Mouse (Mus musculus) liver, adult (tissue): ENCODE measurements around the gene Ddx6.

ENCODE experiments used
- GATA4 ChIP-seq: IDR thresholded peaks from 2 replicates; pipeline ENCODE4 v1.6.1; 2014; ENCODE audit warnings: mild to moderate bottlenecking, low read length; ENCODE audit not compliant: insufficient replicate concordance

The Ddx6 gene

DNA sequence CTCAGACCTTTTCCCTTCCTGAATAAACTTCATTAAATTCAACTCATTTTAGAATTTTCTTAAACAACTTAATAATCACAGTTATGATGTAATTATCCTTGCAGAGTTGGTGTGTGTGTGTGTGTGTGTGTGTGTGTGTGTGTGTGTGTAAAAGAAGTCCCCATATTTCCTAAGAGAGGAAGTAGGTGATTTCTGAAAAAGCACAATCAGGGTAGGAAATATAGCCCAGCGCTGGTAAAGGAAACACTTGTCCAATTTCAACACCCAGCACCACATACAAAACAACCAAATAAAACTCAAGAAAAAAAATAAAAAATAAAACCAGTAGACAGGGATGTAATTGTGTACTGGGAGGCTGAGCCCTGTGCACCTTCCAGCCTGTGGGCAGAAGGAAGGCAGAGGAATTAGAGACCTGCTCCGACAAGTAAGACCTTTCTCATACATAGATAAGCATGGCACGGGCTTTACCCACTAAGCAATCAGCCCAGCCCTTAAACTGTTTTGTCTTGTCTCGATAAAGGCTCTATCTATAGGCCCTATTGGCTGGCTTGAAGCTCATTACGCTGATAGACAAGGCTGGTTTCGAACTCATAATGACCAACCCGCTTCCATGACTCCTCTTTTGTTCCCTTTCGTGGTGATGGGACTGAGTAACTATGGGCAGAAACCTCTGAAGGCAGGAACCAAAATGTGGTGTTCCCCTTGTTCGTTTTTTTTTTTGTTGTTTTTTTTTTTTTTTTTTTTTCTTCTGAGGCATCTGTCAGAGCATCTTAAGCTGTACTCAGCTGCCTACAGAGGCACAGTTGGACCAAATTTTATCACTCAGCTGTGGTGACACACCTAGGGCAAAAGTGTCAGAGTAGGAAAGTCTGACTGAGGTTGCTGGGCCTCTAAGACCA, 17.2 kb upstream of the Ddx6 start:
- no peak for TF ChIP-seq GATA4

DNA sequence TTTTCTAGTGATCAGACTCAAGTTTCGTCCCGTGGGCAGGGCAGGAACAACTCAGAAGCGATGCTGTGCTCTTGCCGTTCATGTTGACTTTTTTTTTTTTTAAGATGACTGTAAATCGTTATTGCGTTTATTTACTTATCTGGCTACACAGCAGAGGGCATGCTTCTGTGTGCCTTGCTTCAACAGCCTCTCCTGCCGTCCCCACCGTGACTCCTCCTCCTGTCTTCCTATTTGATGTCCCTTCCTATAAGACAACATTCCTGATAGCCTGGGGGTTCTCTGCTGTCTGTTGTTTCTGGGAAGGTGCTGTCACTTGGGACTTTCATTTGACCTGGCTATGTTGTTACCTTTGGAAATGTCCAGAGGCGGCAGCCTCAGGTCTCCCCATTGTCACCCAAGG, 16.1 kb upstream of the Ddx6 start:
- no peak for TF ChIP-seq GATA4

GRCm38 (mm10) chr9:44589095-44589494, 15.6 kb upstream of the Ddx6 start:
- no peak for TF ChIP-seq GATA4

- TF ChIP-seq GATA4, result no peak
These were observed 13.7 kb upstream of the Ddx6 start for GRCm38 (mm10) chr9:44590969-44591368.

DNA sequence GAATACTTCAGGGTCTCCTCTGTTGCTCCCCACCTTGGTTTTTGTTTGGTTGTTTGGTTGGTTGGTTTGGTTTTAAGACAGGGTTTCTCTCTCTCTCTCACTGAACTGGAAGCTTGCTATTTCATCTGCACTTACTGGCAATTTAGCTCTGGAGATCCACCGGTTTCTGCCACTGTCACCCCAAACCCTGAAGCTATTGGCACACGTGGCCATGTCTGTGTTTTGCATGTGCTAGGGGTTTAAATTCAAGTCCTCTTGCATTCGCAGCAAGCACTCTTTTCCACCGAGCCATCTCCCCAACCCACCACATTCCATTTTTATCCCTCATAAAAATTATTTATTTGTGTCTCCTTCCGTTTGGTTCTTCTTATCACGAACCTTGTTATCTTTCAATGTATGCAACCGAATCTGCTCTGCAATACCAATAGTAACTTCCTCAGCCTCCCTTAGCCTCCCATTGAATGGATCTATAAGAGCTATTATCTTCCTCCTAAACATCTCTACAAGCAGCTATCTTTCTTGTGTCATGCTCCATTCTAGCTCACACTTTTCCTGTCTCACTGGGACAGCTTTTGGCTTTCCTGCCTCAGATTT, 13.0 kb upstream of the Ddx6 start:
- TF ChIP-seq GATA4, result no peak

DNA sequence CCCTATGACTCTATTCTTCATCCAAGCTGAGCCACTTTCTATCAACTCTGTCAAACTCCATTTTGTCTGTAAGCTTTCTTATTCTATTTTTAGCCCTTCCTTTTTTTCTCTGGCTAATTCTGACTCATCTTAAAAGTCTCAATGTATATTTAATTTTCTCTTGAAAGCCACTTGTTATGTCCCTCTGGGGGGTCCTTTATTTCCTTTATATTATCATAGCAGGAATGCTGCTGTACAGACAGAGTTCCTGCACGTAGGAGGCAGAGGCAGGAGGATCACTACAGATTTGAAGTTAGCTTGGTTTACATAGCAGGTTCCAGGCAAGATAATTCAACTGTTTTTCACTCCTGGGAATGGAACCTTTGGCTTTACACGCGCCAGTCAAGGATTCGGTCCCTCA, 11.5 kb upstream of the Ddx6 start:
- TF ChIP-seq GATA4, result no peak

DNA sequence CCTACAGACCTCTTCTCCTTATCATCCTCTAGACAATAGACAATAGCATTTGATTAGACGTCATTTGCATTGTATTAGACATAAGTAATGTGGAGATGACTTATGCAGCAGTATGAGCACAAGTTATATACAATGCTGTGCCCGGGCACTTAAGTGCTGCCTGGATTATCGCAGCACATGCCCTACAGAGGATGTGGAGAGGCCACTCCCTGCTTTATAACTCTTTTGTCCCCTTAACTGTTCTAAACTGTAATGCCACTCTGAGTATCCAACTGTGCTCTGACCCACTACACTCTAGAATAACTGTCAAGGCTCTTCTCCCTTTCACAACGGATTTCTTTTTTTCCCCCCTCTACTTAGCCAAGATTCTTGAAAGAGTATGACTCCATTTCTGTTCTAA, 10.8 kb upstream of the Ddx6 start:
- no peak for TF ChIP-seq GATA4

GRCm38 (mm10) chr9:44594901-44595536, 9.7 kb upstream of the Ddx6 start:
- no peak for TF ChIP-seq GATA4

GRCm38 (mm10) chr9:44595537-44595930, 9.2 kb upstream of the Ddx6 start:
- TF ChIP-seq GATA4, result no peak

DNA sequence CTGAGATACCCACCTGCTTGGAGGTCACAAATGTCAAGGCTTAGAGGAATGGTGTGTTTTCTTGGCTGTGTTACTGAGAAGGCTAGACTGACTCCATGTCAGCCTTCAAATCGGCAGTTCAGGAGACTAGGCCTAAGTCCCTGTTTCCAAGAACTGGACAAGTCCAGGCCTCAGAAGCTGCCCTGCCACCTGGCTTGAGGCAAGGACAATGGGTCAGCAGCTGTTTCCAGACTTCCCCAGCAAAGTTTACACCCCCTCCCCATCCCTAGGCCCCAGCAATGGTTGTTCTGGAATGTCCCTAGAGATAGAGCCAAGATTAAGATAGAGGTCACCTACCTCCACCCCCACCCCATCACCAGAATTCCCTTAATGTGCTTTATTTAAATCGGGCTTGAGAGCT, 7.0 kb upstream of the Ddx6 start:
- TF ChIP-seq GATA4, result no peak

DNA sequence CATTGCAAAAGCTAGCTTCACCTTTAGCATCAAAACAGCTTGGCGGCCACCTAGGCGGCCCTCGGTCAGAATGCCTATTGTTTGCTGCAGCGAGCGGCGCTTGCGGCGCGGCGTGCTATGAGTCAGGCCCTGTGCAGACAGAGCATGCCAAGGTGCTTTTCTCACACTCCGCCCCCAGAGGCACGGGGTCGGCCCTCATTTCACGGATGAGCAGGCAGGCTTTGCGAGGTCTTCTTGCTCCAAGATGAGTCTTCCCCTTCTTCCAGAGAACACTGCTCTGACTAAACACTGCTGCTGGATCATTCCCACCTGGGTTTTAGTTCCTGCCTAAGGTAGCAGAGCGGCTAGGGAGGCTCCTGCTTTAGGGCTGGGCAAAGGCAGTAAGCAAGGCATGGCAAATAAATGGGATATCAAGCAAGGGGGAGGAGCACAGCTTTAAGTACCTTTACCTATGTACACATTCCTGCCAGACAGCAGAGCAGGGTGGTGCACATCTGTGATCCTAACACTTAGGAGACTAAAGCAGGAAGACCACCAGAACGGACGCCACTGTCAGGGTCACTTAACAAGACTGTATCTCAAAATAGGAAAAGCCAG, 5.7 kb upstream of the Ddx6 start:
- TF ChIP-seq GATA4, result no peak

DNA sequence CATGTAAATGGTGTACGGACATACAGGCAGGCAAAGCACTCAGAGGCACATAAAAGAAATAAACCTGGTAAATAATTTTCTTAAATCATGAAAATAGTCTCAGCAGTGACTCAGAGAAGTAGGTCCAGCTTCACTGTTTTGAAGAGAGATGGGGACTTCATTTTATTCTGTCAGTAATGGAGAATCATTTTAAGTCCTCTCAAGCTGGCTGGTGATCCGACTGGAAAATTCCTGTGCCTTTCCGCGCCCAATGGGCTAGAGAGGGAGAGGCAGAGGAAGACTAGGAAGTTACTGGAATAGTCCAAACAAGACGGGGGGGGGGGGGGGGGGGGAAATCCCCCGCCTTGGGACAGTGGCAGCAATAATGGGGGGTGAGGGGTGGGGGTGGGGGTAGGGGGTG, 5.1 kb upstream of the Ddx6 start:
- TF ChIP-seq GATA4, result no peak

DNA sequence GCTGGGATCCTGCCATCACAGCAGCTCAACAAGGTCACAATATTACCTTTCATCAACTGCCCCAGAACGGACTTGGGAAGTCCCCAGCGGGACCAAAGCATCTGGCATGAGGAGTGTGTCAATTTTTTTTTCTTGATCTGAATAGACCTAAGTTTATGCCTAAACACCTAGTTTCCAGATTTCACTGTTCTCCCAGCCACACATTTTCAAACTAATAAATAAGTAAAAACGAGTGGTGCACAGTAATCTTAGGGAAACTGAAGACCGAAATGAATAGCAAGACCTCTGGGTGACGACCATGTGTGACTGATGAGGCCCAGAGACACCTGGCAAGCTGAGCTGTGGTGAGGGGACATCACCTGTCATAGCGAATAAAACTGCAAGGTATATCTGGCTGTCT, 3.9 kb upstream of the Ddx6 start:
- no peak for TF ChIP-seq GATA4

DNA sequence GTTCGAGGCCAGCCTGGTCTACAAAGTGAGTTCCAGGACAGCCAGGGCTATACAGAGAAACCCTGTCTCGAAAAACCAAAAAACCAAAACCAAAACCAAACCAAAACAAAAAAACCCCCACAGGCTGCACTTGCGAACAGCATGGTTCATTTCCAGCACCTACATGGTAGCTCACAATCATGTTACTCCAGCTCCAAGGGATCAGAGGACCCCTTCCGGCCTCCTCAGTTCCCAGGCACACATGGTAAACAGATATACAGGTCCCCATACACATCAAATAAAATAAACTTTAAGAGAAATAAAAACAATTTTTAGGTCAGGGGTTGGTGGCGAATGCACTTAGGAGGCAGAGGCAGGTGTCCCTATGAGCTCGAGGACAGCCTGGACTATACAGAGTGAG, 1.9 kb upstream of the Ddx6 start:
- TF ChIP-seq GATA4, result no peak

- TF ChIP-seq GATA4, result no peak
These were observed 1.0 kb upstream of the Ddx6 start for GRCm38 (mm10) chr9:44603454-44604289.
